Mouse (Mus musculus): ENCODE measurements around the gene Tmem150b. TPM values are rescaled to one million over a fixed set of nuclear protein-coding genes. Genes with fewer than 3 reads are reported as not detected.

Tmem150b gene
- total RNA-seq, 2 experiments from 2014 or later, result 12.1 to 24.4 TPM

- ATAC-seq (replicated peaks; ENCODE audit: poor library complexity), result no peak
Measured at GRCm38 (mm10) chr7:4668506-4668905, 56.5 kb downstream of the Tmem150b start.

- no peak for ATAC-seq (replicated peaks; ENCODE audit: poor library complexity)
Measured at GRCm38 (mm10) chr7:4666871-4667270, 58.2 kb downstream of the Tmem150b start.

GRCm38 (mm10) chr7:4663742-4664141 lies 61.3 kb downstream of the Tmem150b start:
- no peak for ATAC-seq (replicated peaks; ENCODE audit: poor library complexity)

GRCm38 (mm10) chr7:4663179-4663578 lies 61.9 kb downstream of the Tmem150b start:
- ATAC-seq (replicated peaks; ENCODE audit: poor library complexity), result peak; percentile 42

GRCm38 (mm10) chr7:4659911-4660443 lies 65.1 kb downstream of the Tmem150b start:
- ATAC-seq (replicated peaks; ENCODE audit: poor library complexity), result no peak

- ATAC-seq (replicated peaks; ENCODE audit: poor library complexity), result peak; percentile 82
Measured at GRCm38 (mm10) chr7:4658912-4659551, 66.0 kb downstream of the Tmem150b start, which contains the start of gene Ppp6r1. Gene Ppp6r1, minus strand, starts transcription at chr7:4659019.

- peak; percentile 10 for ATAC-seq (replicated peaks; ENCODE audit: poor library complexity)
Measured at GRCm38 (mm10) chr7:4658128-4658907, 66.7 kb downstream of the Tmem150b start.

- ATAC-seq (replicated peaks; ENCODE audit: poor library complexity), result no peak
Measured at GRCm38 (mm10) chr7:4657521-4658127, 67.4 kb downstream of the Tmem150b start.

Other genes starting within 250 kb of the Tmem150b start
- gene Ppp1r12c, start 223.6 kb downstream of the Tmem150b start, total RNA-seq (2015), result 85.6 and 97.7 TPM in 2 replicates
- gene Ppp1r12c, start 223.6 kb downstream of the Tmem150b start, total RNA-seq (2017), result 106 and 112 TPM in 2 replicates
- gene Tnnt1, start 208.9 kb downstream of the Tmem150b start, total RNA-seq (2015), result 5.6 and 8.0 TPM in 2 replicates
- 16.5 and 17.4 TPM in 2 replicates for gene Tnnt1, start 208.9 kb downstream of the Tmem150b start, total RNA-seq (2017)
- gene Tnni3, start 201.0 kb downstream of the Tmem150b start, total RNA-seq (2015), result 4.8 and 5.2 TPM in 2 replicates
- gene Tnni3, start 201.0 kb downstream of the Tmem150b start, total RNA-seq (2017), result 2.1 and 6.0 TPM in 2 replicates
- gene Dnaaf3, start 192.8 kb downstream of the Tmem150b start, total RNA-seq (2015), result 0.59 and 0.95 TPM in 2 replicates
- 1.3 and 1.4 TPM in 2 replicates for gene Dnaaf3, start 192.8 kb downstream of the Tmem150b start, total RNA-seq (2017)
- gene Syt5, start 177.7 kb downstream of the Tmem150b start, total RNA-seq (2015), result not detected in 2 replicates
- gene Syt5, start 177.7 kb downstream of the Tmem150b start, total RNA-seq (2017), result not detected in 2 replicates
- gene Ptprh, start 121.2 kb downstream of the Tmem150b start, total RNA-seq (2015), result not detected in 2 replicates
- not detected in 2 replicates for gene Ptprh, start 121.2 kb downstream of the Tmem150b start, total RNA-seq (2017)
- gene Tmem86b, start 93.8 kb downstream of the Tmem150b start, total RNA-seq (2015), result 6.7 and 8.9 TPM in 2 replicates
- 15.2 and 22.4 TPM in 2 replicates for gene Tmem86b, start 93.8 kb downstream of the Tmem150b start, total RNA-seq (2017)
- 99.0 and 102 TPM in 2 replicates for gene Ppp6r1, start 66.2 kb downstream of the Tmem150b start, total RNA-seq (2015)
- gene Ppp6r1, start 66.2 kb downstream of the Tmem150b start, total RNA-seq (2017), result 124 and 144 TPM in 2 replicates
- gene Hspbp1, start 40.2 kb downstream of the Tmem150b start, total RNA-seq (2015), result 48.1 and 52.5 TPM in 2 replicates
- gene Hspbp1, start 40.2 kb downstream of the Tmem150b start, total RNA-seq (2017), result 20.2 and 26.2 TPM in 2 replicates
- 0.44 TPM in 1 of 2 replicates, not detected in the other for gene Brsk1, start 34.6 kb downstream of the Tmem150b start, total RNA-seq (2015)
- not detected in 2 replicates for gene Brsk1, start 34.6 kb downstream of the Tmem150b start, total RNA-seq (2017)
- 37.3 and 41.0 TPM in 2 replicates for gene Kmt5c, start 14.9 kb upstream of the Tmem150b start, total RNA-seq (2015)
- gene Kmt5c, start 14.9 kb upstream of the Tmem150b start, total RNA-seq (2017), result 50.1 and 55.6 TPM in 2 replicates
- gene Cox6b2, start 27.8 kb upstream of the Tmem150b start, total RNA-seq (2015), result 63.0 and 71.7 TPM in 2 replicates
- 44.2 and 66.7 TPM in 2 replicates for gene Cox6b2, start 27.8 kb upstream of the Tmem150b start, total RNA-seq (2017)
- not detected in 2 replicates for gene Fam71e2, start 46.1 kb upstream of the Tmem150b start, total RNA-seq (2015)
- gene Fam71e2, start 46.1 kb upstream of the Tmem150b start, total RNA-seq (2017), result not detected in 2 replicates
- 0.17 TPM in 1 of 2 replicates, not detected in the other for gene Il11, start 57.6 kb upstream of the Tmem150b start, total RNA-seq (2015)
- not detected in 2 replicates for gene Il11, start 57.6 kb upstream of the Tmem150b start, total RNA-seq (2017)
- not detected in 2 replicates for gene Tmem190, start 57.7 kb upstream of the Tmem150b start, total RNA-seq (2015)
- gene Tmem190, start 57.7 kb upstream of the Tmem150b start, total RNA-seq (2017), result not detected in 2 replicates
- 6.2 and 10.5 TPM in 2 replicates for gene Tmem238, start 64.4 kb upstream of the Tmem150b start, total RNA-seq (2015)
- gene Tmem238, start 64.4 kb upstream of the Tmem150b start, total RNA-seq (2017), result 5.4 and 5.5 TPM in 2 replicates
- 1,898 and 2,111 TPM in 2 replicates for gene Rpl28, start 67.6 kb upstream of the Tmem150b start, total RNA-seq (2015)
- 686 and 710 TPM in 2 replicates for gene Rpl28, start 67.6 kb upstream of the Tmem150b start, total RNA-seq (2017)
- 280 and 341 TPM in 2 replicates for gene Ube2s, start 87.3 kb upstream of the Tmem150b start, total RNA-seq (2015)
- gene Ube2s, start 87.3 kb upstream of the Tmem150b start, total RNA-seq (2017), result 169 and 190 TPM in 2 replicates
- gene Shisa7, start 119.4 kb upstream of the Tmem150b start, total RNA-seq (2015), result 0.05 TPM in 1 of 2 replicates, not detected in the other
- not detected in 2 replicates for gene Shisa7, start 119.4 kb upstream of the Tmem150b start, total RNA-seq (2017)
- 9.1 and 13.4 TPM in 2 replicates for gene Isoc2b, start 145.0 kb upstream of the Tmem150b start, total RNA-seq (2015)
- 34.9 and 98.1 TPM in 2 replicates for gene Isoc2b, start 145.0 kb upstream of the Tmem150b start, total RNA-seq (2017)
- 2.4 and 3.1 TPM in 2 replicates for gene Isoc2a, start 151.9 kb upstream of the Tmem150b start, total RNA-seq (2015)
- gene Isoc2a, start 151.9 kb upstream of the Tmem150b start, total RNA-seq (2017), result 7.3 and 8.7 TPM in 2 replicates
- not detected in 2 replicates for gene Gm36210, start 181.3 kb upstream of the Tmem150b start, total RNA-seq (2015)
- not detected in 2 replicates for gene Gm36210, start 181.3 kb upstream of the Tmem150b start, total RNA-seq (2017)
- 7.4 and 8.0 TPM in 2 replicates for gene Zfp628, start 190.0 kb upstream of the Tmem150b start, total RNA-seq (2015)
- gene Zfp628, start 190.0 kb upstream of the Tmem150b start, total RNA-seq (2017), result 1.9 and 2.7 TPM in 2 replicates
- gene Nat14, start 196.8 kb upstream of the Tmem150b start, total RNA-seq (2015), result 0.20 and 0.64 TPM in 2 replicates
- gene Nat14, start 196.8 kb upstream of the Tmem150b start, total RNA-seq (2017), result not detected in 2 replicates
- not detected in 2 replicates for gene Ssc5d, start 200.5 kb upstream of the Tmem150b start, total RNA-seq (2015)
- 0.10 TPM in 1 of 2 replicates, not detected in the other for gene Ssc5d, start 200.5 kb upstream of the Tmem150b start, total RNA-seq (2017)
- not detected in 2 replicates for gene Sbk2, start 239.2 kb upstream of the Tmem150b start, total RNA-seq (2015)
- gene Sbk2, start 239.2 kb upstream of the Tmem150b start, total RNA-seq (2017), result not detected in 2 replicates
- not detected in 2 replicates for gene Sbk3, start 245.9 kb upstream of the Tmem150b start, total RNA-seq (2015)
- gene Sbk3, start 245.9 kb upstream of the Tmem150b start, total RNA-seq (2017), result not detected in 2 replicates

Measured in megakaryocyte progenitor cell, adult 5-6 weeks (primary cell).